Mouse (Mus musculus) central nervous system, embryonic 11.5 days (tissue): ENCODE data around the gene Ubtf. TPM values are rescaled to one million over a fixed set of nuclear protein-coding genes. Genes with fewer than 3 reads are reported as not detected.

ENCODE experiments used
- polyA plus RNA-seq: library from polyadenylated mRNA; depleted of rRNA; stranded (reverse); fragments of >200 nt; gene quantifications from 2 replicates; pipeline ENCODE4 v1.2.3, GENCODE M21; 2012; rRNA removed

Ubtf gene
- polyA plus RNA-seq, result 89.8 and 217 TPM in 2 replicates

GRCm38 (mm10) chr11:102319410-102319792, at the start of gene Ubtf:
Gene Ubtf (minus strand): TSS chr11:102319742.

GRCm38 (mm10) chr11:102366103-102366502, 46.6 kb upstream of the Ubtf start, which contains the start of gene Slc4a1:
Gene Slc4a1 (minus strand): TSS chr11:102366203.

GRCm38 (mm10) chr11:102296491-102297472, 22.8 kb downstream of the Ubtf start, which contains the start of gene Atxn7l3:
Gene Atxn7l3 (minus strand): TSS chr11:102296631.

GRCm38 (mm10) chr11:102284501-102285094, 34.9 kb downstream of the Ubtf start, which contains the start of gene Tmub2:
Gene Tmub2 (plus strand): TSS chr11:102284931.

GRCm38 (mm10) chr11:102268520-102269244, 50.9 kb downstream of the Ubtf start, which contains the start of gene Asb16:
Gene Asb16 (plus strand): TSS chr11:102268743.

Other genes starting within 250 kb of the Ubtf start
- 19.5 and 22.5 TPM in 2 replicates for gene Mpp2, start 231.2 kb downstream of the Ubtf start, polyA plus RNA-seq
- gene Ppy, start 218.4 kb downstream of the Ubtf start, polyA plus RNA-seq, result not detected in 2 replicates
- gene Pyy, start 211.9 kb downstream of the Ubtf start, polyA plus RNA-seq, result 1.8 and 4.3 TPM in 2 replicates
- gene Nags, start 174.2 kb downstream of the Ubtf start, polyA plus RNA-seq, result 0.21 and 0.50 TPM in 2 replicates
- gene Tmem101, start 163.3 kb downstream of the Ubtf start, polyA plus RNA-seq, result 33.5 and 34.9 TPM in 2 replicates
- 45.4 and 59.2 TPM in 2 replicates for gene Lsm12, start 134.4 kb downstream of the Ubtf start, polyA plus RNA-seq
- 34.9 and 38.5 TPM in 2 replicates for gene G6pc3, start 130.1 kb downstream of the Ubtf start, polyA plus RNA-seq
- gene Hdac5, start 89.6 kb downstream of the Ubtf start, polyA plus RNA-seq, result 62.5 and 110 TPM in 2 replicates
- gene BC030867, start 70.9 kb downstream of the Ubtf start, polyA plus RNA-seq, result 14.9 and 17.9 TPM in 2 replicates
- 0.30 and 0.55 TPM in 2 replicates for gene Asb16, start 51.0 kb downstream of the Ubtf start, polyA plus RNA-seq
- 31.0 and 49.3 TPM in 2 replicates for gene Tmub2, start 34.8 kb downstream of the Ubtf start, polyA plus RNA-seq
- gene Atxn7l3, start 23.1 kb downstream of the Ubtf start, polyA plus RNA-seq, result 62.8 and 72.5 TPM in 2 replicates
- gene Slc4a1, start 46.5 kb upstream of the Ubtf start, polyA plus RNA-seq, result 31.2 and 52.6 TPM in 2 replicates
- 89.0 and 259 TPM in 2 replicates for gene Rundc3a, start 73.7 kb upstream of the Ubtf start, polyA plus RNA-seq
- 99.5 and 102 TPM in 2 replicates for gene Slc25a39, start 88.2 kb upstream of the Ubtf start, polyA plus RNA-seq
- 43.8 and 51.9 TPM in 2 replicates for gene Grn, start 110.6 kb upstream of the Ubtf start, polyA plus RNA-seq
- 58.6 and 63.7 TPM in 2 replicates for gene Fam171a2, start 127.9 kb upstream of the Ubtf start, polyA plus RNA-seq
- gene Itga2b, start 150.4 kb upstream of the Ubtf start, polyA plus RNA-seq, result 12.7 and 21.3 TPM in 2 replicates
- 36.2 and 47.7 TPM in 2 replicates for gene Gpatch8, start 236.7 kb upstream of the Ubtf start, polyA plus RNA-seq